Mouse (Mus musculus) induced T-regulatory cell, adult 2 months (primary cell): Measurements from ENCODE around the gene Hspa12b.

Source experiments
- DNase-seq: peaks from one replicate; pipeline ENCODE4 v3.0.0-alpha.2; 2012; ENCODE audit warnings: low read depth

Hspa12b gene

DNA sequence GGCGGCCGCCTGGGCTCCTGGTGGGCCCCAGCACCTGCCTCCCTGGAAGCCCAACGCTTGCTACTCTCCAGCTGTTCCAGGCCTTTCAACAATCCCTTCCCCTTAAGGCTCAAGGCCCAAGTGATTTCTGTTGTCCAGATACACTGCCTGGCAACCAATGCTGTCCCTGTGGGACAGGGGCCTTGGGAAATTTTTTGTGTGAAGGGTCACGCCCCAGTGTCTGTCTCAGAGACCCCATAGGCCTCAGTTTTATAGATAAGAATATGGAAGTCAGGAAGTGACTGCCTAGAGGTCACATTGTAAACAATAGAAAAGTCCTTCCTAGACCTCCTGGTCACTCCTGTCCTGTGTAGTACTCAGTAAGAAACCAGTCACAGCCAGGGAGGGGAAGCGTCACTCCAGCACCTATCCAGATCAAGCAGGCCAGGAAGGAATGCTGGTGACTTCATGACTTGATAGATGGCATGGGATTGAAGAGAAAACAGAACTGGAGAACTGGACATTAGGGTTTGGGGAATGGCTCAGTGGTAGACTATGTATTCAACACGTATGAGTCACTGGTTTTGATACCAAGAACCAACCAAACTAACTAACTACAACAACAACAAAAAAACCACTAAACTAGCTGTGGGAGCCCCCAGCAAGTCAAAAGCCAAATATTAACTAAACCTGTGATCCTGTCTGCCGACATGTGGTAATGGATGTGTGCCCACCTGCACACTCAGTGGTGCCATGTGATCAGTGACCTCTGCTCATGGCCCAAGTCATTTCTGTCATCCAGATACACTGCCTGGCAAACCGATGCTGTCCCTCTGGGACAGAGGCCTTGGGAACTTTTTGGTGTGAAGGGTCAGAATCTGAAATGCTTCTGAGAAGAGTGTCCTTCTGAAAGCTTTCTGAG is 21.5 kb downstream of the Hspa12b start:
- no peak for DNase-seq

DNA sequence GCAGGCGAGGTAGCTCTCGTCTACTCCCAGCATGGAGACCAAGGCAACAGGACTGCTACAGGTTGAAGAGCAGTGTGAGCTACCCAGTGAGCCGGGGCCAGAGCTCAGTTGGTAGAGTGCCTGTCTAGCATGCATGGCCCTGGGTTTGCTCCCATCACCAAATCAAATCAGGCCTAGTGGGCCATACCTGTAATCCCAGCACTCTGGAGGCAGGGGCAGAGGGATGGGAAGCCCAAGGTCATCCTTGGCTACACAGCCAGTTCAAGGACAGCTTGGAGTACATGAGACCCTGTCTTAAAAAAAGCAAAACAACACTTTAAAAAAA is 22.1 kb downstream of the Hspa12b start:
- no peak for DNase-seq

DNA sequence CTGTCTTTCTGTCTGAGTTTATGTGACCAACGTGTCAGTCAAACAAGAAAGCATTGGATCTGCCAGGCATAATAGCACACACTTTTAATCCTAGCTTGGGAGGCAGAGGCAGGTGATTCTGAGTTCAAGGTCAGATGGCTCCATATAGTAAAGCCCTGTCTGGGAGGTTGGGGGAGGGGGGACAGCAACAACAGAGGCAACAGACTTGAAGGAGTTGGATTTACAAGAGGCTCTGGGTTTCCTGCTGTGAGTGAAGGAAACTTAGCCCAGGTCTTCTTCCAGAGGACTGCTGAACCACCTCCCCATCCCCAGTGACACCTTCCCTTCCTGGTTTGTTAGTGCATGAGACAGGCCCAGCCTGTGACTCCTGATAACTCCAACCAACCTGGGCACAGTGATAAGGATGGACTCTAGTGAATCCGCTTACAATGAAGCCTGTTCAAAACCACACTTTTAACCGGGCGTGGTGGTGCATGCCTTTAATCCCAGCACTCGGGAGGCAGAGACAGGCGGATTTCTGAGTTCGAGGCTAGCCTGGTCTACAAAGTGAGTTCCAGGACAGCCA is 25.2 kb downstream of the Hspa12b start:
- no peak for DNase-seq

DNA sequence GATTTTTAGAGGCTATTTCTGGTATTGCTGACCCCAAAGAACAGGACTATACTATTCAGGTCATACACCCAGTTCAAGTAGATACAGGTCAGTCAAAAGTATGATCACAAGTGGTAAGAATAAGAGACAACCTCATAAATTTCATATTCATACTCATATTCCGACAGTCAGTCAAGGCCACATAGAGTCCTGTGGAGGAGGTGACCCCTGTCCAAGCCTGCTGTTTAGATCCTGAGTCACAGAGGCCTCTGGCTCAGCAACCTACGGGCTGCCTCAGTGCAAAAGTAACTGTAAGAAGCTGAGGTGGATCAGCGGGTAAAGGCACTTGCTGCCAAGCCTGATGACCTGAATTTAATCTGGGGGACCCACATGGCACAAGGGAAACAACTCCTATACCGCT is 27.0 kb downstream of the Hspa12b start:
- DNase-seq: no peak

DNA sequence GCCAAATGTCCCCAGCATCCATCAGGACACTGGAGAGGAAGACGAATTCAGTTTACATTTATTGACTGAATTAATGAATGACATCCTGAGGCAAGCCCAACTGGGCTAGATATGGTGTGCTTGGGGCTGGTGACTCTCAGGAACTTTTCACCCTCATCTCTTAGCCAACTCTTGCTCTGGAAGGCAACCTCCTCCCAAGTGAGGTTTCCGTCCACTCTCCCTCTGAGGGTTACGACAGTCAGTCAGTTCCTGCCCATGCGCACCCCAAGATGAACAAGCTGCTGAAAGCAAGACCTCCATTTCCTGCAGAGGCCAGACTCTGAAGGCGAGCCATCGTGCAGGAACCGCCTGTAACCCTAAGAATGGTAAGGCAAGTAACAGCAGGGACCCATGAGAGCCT is 29.9 kb downstream of the Hspa12b start:
- no peak for DNase-seq

DNA sequence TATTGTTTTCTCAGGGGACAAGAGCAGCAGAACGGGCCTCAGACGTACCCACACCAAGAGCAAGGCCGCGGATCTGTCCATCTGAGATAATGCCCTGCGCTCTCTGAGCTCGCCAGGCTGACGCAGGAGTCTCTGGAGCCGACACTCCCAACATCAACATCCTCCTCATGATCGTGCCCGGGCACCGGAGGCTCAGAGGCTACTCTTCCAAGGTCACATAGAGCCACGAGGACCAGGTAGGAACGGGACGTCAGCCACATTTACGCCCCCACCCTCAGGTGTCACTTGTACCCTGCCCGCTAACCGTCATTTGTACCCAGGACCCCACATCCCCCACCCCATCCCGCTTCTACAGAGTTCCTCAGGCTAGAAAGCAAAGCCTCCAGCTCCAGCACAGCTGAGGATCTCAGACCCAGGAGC is 32.4 kb downstream of the Hspa12b start:
- no peak for DNase-seq

DNA sequence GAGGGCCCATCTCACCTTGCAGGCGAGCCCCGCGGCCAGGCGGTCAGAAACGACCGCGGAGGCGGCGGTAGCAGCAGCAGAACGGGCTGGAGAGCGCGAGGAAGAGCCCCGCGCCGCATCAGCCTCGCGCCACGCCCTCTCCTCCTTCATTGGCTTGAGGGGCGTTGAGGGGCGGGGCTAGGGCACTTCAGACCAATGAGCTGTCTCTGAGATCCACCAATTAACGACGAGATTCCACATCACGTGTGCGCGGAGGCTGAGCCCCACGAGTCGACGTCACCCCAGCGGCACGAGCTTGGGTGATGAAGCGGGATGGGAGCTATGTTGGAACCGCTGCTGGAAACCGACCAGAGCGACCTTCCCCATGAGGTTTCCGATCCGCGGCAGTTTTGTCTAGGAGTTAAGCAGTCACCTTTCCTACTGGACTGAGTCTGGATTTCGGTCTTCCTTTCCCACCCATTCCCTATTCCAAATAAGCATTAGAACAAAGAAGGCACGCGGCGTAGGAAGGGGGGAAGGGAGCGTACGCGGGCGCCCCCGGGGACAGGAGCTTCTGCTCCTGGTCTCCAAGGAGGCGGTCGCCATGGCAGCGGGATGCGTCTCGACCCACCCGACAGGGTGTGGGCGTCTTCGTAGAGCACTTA is 33.0 kb downstream of the Hspa12b start, which contains the start of gene 1700037H04Rik:
Gene 1700037H04Rik (minus strand): TSS at position 144 of the 644 bp plus-strand sequence.
- DNase-seq: peak; percentile 100

DNA sequence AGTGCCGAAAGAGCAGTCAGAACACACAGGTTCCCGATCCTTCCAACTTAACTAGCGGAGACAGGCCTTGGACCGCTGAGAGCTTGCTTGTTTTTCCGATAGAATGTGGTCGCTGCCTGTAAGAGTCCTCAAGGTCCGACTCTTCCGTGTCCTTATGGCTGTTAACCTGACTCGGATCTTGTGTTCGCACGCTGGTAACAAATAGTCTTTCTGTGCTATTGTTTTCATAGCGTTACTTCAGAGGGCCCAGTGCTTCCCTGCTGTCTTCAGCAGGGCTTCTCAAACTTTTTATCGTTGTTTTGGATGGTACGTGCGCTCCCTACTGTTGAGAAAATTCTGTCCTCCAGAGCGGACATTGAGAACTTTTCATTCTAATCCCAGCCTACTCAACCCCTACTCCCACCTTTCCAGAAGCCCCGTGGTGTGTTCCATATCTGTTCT is 33.6 kb downstream of the Hspa12b start:
- DNase-seq: no peak

DNA sequence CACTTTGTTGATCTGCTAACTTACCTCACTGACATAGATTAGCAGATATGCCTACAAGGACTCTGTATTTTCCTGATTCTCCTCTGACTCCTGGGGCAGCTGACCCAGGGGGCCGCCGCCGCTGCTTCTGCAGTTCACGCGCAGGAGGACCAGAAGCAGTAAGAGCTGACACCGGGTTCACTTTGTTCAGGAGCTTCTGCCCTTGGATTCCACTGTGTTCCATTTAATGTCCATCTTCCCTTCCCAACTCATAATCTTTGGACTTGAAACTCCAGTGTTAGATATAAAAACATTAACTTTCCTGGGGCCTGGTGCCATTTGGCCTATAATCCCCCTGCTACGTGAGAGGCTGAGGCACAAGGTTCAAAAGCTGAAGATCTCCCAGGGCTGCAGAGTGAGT is 36.8 kb downstream of the Hspa12b start:
- no peak for DNase-seq

DNA sequence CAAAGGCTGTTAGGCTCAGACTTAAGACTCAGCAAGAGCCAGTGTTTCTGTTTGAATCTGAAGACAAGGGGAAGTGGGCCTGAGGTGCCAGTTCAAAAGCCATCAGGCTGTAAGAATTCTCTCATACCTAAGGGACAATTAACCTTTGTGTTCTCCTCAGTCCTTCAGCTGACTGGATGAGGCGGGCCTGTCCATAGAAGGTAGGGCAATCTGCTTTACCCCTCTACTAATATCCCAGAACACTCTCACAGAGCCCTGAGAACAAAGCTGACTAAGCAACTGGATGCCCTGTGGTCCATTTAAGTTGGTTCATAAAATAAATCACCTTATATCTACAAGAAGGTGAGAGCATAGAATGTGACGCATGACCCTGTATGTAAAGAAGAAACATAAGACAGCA is 39.1 kb downstream of the Hspa12b start:
- no peak for DNase-seq

DNA sequence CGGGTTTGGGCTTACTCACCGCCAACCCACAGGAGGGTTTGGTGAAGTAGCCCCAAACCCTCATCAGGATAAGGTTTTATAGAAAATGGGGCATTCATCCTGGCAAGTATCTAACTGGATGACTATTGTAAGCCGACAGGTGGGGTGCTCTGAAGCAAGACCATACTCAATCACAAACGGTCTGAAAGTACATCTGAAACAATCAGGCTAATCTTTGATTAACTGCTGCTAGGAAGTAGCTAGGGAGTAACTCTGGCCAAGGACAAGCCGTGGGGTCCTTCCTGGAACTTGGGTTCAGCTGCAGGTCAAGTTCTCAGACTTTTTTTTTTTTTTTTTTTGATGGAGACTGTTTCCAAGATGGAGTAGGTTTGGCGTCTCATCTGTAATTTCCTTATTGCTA is 40.9 kb downstream of the Hspa12b start:
- no peak for DNase-seq

DNA sequence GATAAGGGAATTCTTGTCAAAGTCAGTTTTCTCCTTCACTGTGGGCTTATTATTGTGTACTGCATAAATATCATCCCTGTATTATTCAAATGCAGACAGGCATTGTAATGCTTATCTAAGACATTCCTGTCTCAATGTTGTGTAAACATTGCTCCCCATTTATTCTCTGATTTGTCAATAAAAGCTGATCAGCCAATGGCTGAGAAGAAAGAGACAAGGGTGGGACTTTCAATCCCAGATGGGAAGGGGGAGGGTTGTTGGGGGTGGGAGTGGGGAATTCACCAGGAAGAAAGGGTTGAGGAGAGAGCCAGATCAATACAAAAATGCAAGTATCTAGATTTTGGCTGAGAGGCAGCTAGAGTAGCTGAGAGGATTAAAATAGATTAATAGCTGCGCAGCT is 41.8 kb downstream of the Hspa12b start:
- no peak for DNase-seq

DNA sequence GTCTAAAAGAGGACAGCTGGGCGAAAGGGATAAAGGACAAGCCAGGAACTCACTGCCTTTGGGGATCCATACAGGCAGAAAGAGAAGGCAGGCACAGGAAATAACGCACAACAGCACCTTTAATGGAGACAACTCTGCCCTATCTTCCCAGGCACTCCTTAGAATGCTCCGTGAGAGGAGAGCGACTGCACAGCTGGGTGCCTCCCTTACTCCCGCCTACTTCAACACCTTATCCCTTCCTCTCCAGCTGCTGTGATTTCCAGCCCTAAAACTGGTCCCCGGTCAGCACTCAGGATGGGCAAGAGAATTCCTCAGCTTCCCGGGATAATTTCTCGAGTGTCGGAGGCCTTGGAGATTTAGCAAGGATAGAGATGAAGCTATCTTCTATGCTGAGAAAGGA is 43.9 kb downstream of the Hspa12b start:
- DNase-seq: no peak

DNA sequence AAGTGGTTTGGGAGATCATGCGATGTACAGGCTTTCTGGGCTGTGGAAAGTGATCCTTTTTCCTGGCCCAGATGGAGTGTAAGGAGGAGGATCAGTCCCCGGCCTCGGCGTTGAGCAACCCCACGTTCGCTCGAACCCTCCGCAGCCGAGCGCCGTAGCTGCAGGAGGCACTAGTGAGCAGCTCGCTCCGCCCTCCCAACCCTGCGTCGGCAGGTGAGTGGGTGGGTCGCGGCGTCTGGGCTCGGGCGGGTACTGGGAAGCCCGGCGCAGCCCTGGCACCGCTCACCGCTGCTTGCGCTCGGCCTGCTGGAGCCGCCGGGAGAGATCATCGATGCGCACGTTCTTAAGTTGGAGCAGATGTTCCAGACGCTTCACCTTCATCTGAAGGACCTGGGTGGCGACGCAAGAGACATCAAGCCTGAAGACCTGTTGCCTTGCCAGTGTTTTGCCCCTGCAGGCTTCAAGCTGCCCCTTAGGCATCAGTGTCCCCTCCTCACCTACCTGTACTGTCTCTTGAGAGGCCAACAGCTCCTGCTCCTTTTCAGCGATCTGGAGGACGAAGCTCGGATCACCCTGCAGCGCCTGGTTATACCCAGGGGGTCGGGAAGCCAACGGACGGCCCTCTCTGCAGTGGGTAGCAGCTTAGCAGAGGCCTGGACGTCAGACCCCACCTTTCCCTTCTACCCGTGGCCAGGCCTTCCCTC is 44.5 kb downstream of the Hspa12b start:
- DNase-seq: peak; percentile 56

DNA sequence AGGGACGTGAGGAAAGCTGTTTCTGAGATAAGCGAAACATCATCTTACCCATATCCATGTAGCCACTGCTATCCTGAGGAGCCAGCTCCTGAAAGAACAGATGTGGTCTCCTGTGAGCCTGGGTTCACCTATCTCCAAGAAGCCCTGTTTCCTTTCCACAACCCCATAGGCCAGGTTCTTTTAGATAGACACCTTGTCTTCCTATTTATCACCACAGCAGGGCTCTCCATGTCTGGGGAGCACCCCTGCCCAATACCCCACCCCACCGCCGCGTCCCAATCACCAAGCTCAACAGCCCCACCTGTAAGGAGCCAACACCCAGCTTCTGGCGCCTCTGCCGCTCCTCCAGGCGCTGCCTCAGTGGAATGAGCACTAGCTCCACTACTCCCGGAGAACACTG is 45.2 kb downstream of the Hspa12b start:
- DNase-seq: no peak

DNA sequence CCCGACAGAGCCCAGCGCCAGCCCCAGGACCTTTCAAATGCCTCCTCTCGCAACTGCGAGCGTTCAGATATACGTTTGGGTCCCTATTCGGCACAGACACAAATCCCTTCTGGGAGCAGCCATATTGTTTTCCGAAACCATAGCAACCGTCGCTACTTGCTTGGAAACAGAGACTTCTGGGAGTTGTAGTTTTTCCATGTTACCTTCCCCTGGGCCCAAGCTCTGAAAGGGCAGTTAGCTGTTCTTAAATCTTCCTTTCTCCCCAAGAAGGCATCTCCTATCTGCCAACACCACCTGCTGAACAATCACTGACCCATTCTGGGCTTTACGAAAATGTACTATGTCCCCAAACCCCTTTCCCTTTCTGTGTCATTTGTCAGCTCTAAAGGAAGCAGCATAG is 47.6 kb downstream of the Hspa12b start:
- DNase-seq: peak; percentile 91

DNA sequence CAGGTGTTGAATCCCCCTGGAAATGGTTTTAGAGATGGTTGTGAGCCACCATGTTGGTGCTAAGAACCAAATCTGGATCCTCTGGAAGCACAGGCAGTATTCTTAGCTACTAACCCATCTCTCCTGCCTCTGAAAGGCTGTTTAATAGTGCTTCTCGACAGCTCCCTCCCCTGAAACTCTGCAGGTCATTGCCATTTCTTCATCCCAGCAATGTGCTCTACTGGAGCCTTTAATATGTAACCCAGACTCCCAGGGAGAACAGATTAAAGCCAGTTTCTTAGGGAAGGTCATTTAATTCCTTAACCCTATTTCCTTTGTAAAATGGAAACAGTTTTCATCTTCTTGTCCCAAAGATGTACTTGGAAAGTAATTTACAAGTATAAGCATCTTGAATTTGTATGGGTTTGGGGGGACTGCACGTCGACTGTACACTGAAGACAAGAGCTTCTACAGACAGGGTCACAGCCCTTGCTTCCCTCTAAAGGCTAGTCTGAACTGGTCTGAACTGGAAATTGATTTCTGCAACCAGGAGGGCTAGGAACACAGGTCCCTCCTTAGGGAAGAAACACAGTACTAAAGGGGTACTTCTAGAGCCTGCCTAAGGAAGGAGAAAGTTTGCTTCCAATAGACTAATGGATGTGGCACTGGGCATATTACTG is 48.3 kb downstream of the Hspa12b start:
- no peak for DNase-seq

DNA sequence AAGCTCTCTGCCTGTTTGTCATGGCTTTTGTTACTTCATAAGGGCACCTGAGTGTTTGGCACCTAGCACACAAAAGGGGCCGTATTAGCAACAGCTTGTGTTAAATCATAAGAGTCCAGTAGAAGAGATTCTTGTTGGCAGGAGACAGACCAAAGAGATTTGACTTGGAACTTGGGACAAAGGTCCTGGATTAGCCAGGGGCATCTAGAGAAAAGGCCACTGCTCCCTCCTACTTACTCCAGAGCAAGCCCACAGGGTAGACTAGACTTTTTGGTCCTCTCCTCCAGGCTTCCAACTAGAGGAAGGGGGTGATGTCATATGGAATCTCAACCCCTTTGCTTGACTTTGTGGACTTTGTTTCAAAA is 48.8 kb downstream of the Hspa12b start:
- no peak for DNase-seq

DNA sequence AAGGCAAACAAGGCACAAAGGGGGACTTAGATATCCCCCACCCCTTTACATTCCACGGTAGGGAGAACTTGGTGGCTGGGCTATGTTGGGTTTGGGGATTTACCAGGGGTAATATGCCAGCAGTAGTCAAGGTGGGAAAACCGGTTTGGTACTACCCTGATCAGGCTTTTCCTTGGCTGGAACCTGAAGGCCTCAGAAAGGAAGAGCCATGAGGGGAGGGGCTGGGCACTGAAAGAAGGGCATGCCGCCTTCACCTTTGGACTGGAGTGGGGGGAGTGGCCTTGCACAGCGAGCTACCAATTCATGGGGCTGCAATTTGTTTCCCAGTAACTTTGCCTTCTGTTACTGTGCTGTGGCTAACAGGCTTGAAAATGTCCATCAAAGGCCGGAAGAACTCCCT is 49.4 kb downstream of the Hspa12b start:
- no peak for DNase-seq

DNA sequence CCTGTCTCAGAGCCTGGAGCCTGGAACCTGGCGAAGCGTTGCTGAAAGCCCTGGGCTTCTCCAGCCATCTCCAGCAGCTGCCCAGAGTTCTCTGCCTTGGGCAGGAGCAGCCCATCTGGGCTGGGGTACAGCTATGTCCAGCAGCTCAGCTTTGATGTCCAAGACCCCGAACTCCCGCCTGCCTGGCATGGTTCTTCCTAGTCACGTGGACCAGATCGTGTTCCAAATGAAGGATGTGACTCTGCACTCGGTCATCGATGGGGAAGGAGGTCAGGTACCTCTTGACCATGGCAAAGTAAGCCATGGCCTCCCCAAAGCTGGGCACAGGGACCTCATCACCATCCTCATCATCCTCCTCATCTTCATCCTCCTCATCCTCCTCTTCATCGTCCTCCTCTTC is 50.9 kb downstream of the Hspa12b start:
- no peak for DNase-seq

DNA sequence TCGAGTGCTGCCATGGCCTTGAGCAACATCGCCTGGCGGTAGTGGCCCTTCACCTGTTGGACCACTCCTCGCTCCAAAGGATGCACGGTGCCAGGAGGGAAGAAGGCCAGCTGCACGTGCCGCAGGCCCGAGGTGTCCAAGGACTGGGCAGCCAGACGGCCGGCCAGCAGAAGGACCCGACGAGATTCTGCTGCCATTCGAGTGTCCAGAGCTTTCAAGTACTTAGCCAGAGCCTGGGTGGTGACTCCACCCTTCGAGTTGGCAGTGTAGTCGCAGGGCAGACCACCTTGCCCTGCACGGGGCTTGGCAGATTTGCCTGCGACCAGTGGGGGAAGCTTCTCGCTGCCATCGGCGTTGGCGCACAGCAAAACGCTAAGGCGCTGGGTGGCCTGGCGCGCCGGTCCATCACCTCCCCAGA is 51.8 kb downstream of the Hspa12b start:
- no peak for DNase-seq

DNA sequence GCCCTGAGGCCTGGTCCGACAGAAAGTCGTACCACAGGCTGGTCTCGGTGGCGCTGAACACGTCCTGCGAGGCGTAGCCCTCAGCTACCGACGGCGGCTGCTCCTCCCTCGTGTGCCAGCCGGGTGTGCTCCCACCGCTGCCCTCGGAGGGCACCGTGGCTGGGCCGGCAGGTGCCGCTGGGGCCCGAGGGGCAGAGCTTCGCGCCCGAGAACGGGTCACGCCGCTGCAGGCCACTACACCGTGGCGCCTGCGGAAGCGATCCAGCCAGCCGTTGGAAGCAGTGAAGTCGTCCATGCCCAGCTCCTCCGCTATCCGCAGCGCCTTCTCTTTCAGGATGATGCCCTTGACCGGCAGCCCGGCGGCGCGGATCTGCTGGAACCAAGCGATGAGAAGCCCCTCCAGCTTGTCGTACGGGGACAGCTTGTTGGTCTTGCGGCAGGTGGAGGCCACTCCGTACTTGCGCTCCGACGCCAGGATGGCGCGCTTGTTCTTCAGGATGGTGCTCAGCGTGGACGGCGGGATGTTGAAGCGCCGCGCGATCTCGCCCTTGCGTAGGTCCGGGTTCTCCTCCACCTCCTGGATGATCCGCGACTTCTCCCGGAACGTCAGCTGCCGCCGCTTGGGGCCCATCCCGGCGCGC is 52.3 kb downstream of the Hspa12b start:
- peak; percentile 72 for DNase-seq
